Mouse (Mus musculus) liver, embryonic 16.5 days (tissue): Measurements from ENCODE around the gene Abhd16b. TPM values are rescaled to one million over a fixed set of nuclear protein-coding genes. Genes with fewer than 3 reads are reported as not detected.

ENCODE experiments used
- ATAC-seq: fragments of 200-750 bp; cut with Nextera tagmentation; 2 replicates; pipeline ENCODE4 v1.8.0; 2017; ENCODE audit warnings: low read depth, mild to moderate bottlenecking, moderate number of reproducible peaks, moderate library complexity
- H3K27ac ChIP-seq: fragments of 300-500 bp; sonication (generic); 2 replicates; pipeline ENCODE4 v1.5.1; 2014; ENCODE audit warnings: mild to moderate bottlenecking, low read length
- H3K27me3 ChIP-seq: fragments of 300-500 bp; sonication (generic); 2 replicates; pipeline ENCODE4 v1.6.1; 2014; ENCODE audit warnings: low read depth, low read length, mixed read lengths; ENCODE audit not compliant: control insufficient read depth, insufficient read depth
- H3K36me3 ChIP-seq: fragments of 300-500 bp; sonication (generic); 2 replicates; pipeline ENCODE4 v1.6.1; 2014; ENCODE audit warnings: mild to moderate bottlenecking; ENCODE audit not compliant: control insufficient read depth, insufficient read depth
- H3K4me1 ChIP-seq: fragments of 300-500 bp; sonication (generic); 2 replicates; pipeline ENCODE4 v1.6.1; 2014; ENCODE audit warnings: low read depth, low read length, mixed read lengths; ENCODE audit not compliant: control insufficient read depth
- H3K4me2 ChIP-seq: fragments of 300-500 bp; sonication (generic); 2 replicates; pipeline ENCODE4 v1.6.1; 2014; ENCODE audit warnings: low read depth, low read length, mixed read lengths
- H3K4me3 ChIP-seq: fragments of 300-500 bp; sonication (generic); 2 replicates; pipeline ENCODE4 v1.5.1; 2014; ENCODE audit warnings: low read depth, mild to moderate bottlenecking, low read length
- H3K9ac ChIP-seq: fragments of 300-500 bp; sonication (generic); 2 replicates; pipeline ENCODE4 v1.6.1; 2014; ENCODE audit warnings: low read depth, low read length
- H3K9me3 ChIP-seq: fragments of 300-500 bp; sonication (generic); replicated peaks from 2 replicates; pipeline ENCODE4 v1.6.1; 2016; ENCODE audit warnings: low read length; ENCODE audit not compliant: control insufficient read depth
- WGBS: fragments of 180-500 bp; shearing (Covaris S2); extraction: QIAGEN DNeasy Blood & Tissue Kit; methylation state at CpG from one replicate; pipeline ENCODE4 v1.1.7; 2014; ENCODE audit not compliant: insufficient replicate concordance; 5-methylcytosine and 5-hydroxymethylcytosine counted together
- polyA plus RNA-seq: library from polyadenylated mRNA; unstranded; fragments of >200 nt; fragmentation: Nextera tagmentation; extraction: Ambion mirVana; gene quantifications from 2 replicates; pipeline ENCODE4 v1.2.1, GENCODE M21; 2015

Abhd16b gene
- 0.09 TPM in 1 of 2 replicates, not detected in the other for polyA plus RNA-seq

GRCm38 (mm10) chr2:181493156-181493927, at the start of gene Abhd16b:
Gene Abhd16b (plus strand): TSS chr2:181493206.
- Histone ChIP-seq H3K9me3 (no peaks in the 10 kb centered on the region), H3K4me2 (peak within 1 kb of the TSS; percentile 24), H3K27ac (no peak within 1 kb of the TSS), H3K27me3 (no peaks in the 10 kb centered on the region), H3K36me3 (no peaks in the 10 kb centered on the region), H3K4me1 (peaks cover 17% of the 10 kb centered on the region), H3K4me3 (no peak within 1 kb of the TSS), H3K9ac (no peak within 1 kb of the TSS)
- WGBS = 87% methylated on average over 31 of the region's 31 CpGs
- ATAC-seq = no peak

- no peak for ATAC-seq
- H3K4me3 ChIP-seq = no peak overlapping the region
Measured at GRCm38 (mm10) chr2:181452181-181452580, 40.8 kb upstream of the Abhd16b start.

GRCm38 (mm10) chr2:181453274-181453673, 39.7 kb upstream of the Abhd16b start:
- H3K36me3 ChIP-seq = no peaks in the 10 kb centered on the region
- H3K4me1 ChIP-seq = peaks cover 16% of the 10 kb centered on the region
- no peaks in the 10 kb centered on the region for H3K27me3 ChIP-seq
- H3K9ac ChIP-seq = no peak overlapping the region
- H3K4me2 ChIP-seq = no peak overlapping the region
- 50% methylated on average over 1 of the region's 1 CpGs for WGBS
- no peaks in the 10 kb centered on the region for H3K9me3 ChIP-seq
- H3K4me3 ChIP-seq = no peak overlapping the region
- no peak overlapping the region for H3K27ac ChIP-seq
- ATAC-seq = no peak

More at GRCm38 (mm10) chr2:181452181-181452580, 40.8 kb upstream of the Abhd16b start:
- no peak overlapping the region for H3K4me2 ChIP-seq
- WGBS = 82% methylated on average over 4 of the region's 4 CpGs
- no peak overlapping the region for H3K9ac ChIP-seq
- no peak overlapping the region for H3K27ac ChIP-seq
- H3K36me3 ChIP-seq = no peaks in the 10 kb centered on the region
- H3K9me3 ChIP-seq = no peaks in the 10 kb centered on the region
- H3K27me3 ChIP-seq = no peaks in the 10 kb centered on the region
- H3K4me1 ChIP-seq = peaks cover 7% of the 10 kb centered on the region

GRCm38 (mm10) chr2:181455899-181456298, 37.1 kb upstream of the Abhd16b start:
- Histone ChIP-seq H3K9ac (no peak overlapping the region), H3K9me3 (no peaks in the 10 kb centered on the region), H3K4me1 (peaks cover 33% of the 10 kb centered on the region), H3K4me2 (no peak overlapping the region), H3K27ac (no peak overlapping the region; the same call in 1 of the 2 replicates), H3K27me3 (peaks cover 6% of the 10 kb centered on the region; the same call in 1 of the 2 replicates), H3K36me3 (no peaks in the 10 kb centered on the region), H3K4me3 (no peak overlapping the region)
- ATAC-seq = no peak
- WGBS = 79% methylated on average over 2 of the region's 2 CpGs

DNA sequence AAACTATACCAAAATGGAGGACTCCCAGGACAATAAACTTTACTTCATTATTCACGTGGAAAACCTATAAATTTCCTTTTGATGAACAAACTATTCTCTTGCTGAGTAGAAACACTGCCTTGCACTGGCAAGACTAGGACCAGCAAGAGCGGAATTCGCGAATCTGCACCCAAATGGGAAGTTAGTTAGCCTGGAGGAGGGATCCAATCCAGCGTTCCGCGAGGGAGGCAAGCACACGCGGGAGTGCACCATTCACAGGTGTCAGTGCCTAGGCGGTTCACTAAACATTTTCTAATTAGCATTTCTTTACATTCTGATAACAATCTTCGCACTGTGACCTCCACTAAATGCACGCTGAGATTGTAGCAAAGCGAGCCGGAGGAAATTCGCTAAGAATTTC, 35.2 kb upstream of the Abhd16b start:
- 5% methylated on average over 15 of the region's 15 CpGs for WGBS
- no peaks in the 10 kb centered on the region for H3K36me3 ChIP-seq
- ATAC-seq = no peak
- peak overlapping the region; percentile 89 for H3K9ac ChIP-seq
- H3K4me3 ChIP-seq = peak overlapping the region; percentile 98
- no peaks in the 10 kb centered on the region for H3K9me3 ChIP-seq
- peak overlapping the region; percentile 100 for H3K4me2 ChIP-seq
- H3K4me1 ChIP-seq = peaks cover 47% of the 10 kb centered on the region
- H3K27me3 ChIP-seq = peaks cover 6% of the 10 kb centered on the region; the same call in 1 of the 2 replicates
- H3K27ac ChIP-seq = no peak overlapping the region

- peaks cover 8% of the 10 kb centered on the region; the same call in 1 of the 2 replicates for H3K27me3 ChIP-seq
- H3K4me3 ChIP-seq = peak overlapping the region; percentile 98
- H3K9ac ChIP-seq = peak overlapping the region; percentile 89
- peaks cover 55% of the 10 kb centered on the region for H3K4me1 ChIP-seq
- WGBS = under 1% methylated on average over 57 of the region's 72 CpGs
- peak overlapping the region; percentile 81 for H3K27ac ChIP-seq
- no peak for ATAC-seq
- no peaks in the 10 kb centered on the region for H3K9me3 ChIP-seq
- H3K4me2 ChIP-seq = peak overlapping the region; percentile 100
- no peaks in the 10 kb centered on the region for H3K36me3 ChIP-seq
Measured at GRCm38 (mm10) chr2:181458411-181459152, 34.4 kb upstream of the Abhd16b start.

- no peaks in the 10 kb centered on the region for H3K36me3 ChIP-seq
- peaks cover 9% of the 10 kb centered on the region; the same call in 1 of the 2 replicates for H3K27me3 ChIP-seq
- peak within 1 kb of the TSS; percentile 89 for H3K9ac ChIP-seq
- WGBS = 0% methylated on average over 44 of the region's 83 CpGs
- peak within 1 kb of the TSS; percentile 98 for H3K4me3 ChIP-seq
- peak within 1 kb of the TSS; percentile 100 for H3K4me2 ChIP-seq
- peaks cover 55% of the 10 kb centered on the region for H3K4me1 ChIP-seq
- no peaks in the 10 kb centered on the region for H3K9me3 ChIP-seq
- H3K27ac ChIP-seq = peak within 1 kb of the TSS; percentile 97
- peak; percentile 83 for ATAC-seq
Measured at GRCm38 (mm10) chr2:181459153-181459672, 33.8 kb upstream of the Abhd16b start, which contains the start of gene Zbtb46. Gene Zbtb46 (minus strand): TSS chr2:181459426.

GRCm38 (mm10) chr2:181459673-181460621, 33.1 kb upstream of the Abhd16b start:
- Histone ChIP-seq H3K27ac (peak overlapping the region; percentile 97), H3K4me2 (peak overlapping the region; percentile 100), H3K9ac (peak overlapping the region; percentile 85), H3K4me3 (peak overlapping the region; percentile 98), H3K36me3 (no peaks in the 10 kb centered on the region), H3K27me3 (peaks cover 9% of the 10 kb centered on the region; the same call in 1 of the 2 replicates), H3K4me1 (peaks cover 55% of the 10 kb centered on the region), H3K9me3 (no peaks in the 10 kb centered on the region)
- WGBS = under 1% methylated on average over 70 of the region's 71 CpGs
- peak; percentile 78 for ATAC-seq
